Mouse (Mus musculus) heart, postnatal 0 days (tissue): ENCODE measurements around the gene Itpr2. TPM values are rescaled to one million over a fixed set of nuclear protein-coding genes. Genes with fewer than 3 reads are reported as not detected.

Experiments
- ATAC-seq: fragments of 200-750 bp; cut with Nextera tagmentation; 2 replicates; pipeline ENCODE4 v1.8.0; 2017; ENCODE audit warnings: low read depth, moderate number of reproducible peaks, moderate library complexity; ENCODE audit not compliant: insufficient read depth
- DNase-seq: peaks from one replicate; pipeline ENCODE4 v3.0.0-alpha.2; 2016; ENCODE audit warnings: low spot score
- H3K27ac ChIP-seq: fragments of 300-500 bp; sonication (generic); 2 replicates; pipeline ENCODE4 v1.5.1; 2014; ENCODE audit warnings: low read depth, mild to moderate bottlenecking
- H3K27me3 ChIP-seq: fragments of 300-500 bp; sonication (generic); 2 replicates; pipeline ENCODE4 v1.6.1; 2014; ENCODE audit warnings: low read length, mixed read lengths; ENCODE audit not compliant: control insufficient read depth, insufficient read depth
- H3K36me3 ChIP-seq: fragments of 300-500 bp; sonication (generic); replicated peaks from 2 replicates; pipeline ENCODE4 v1.6.1; 2014; ENCODE audit warnings: low read length, mixed read lengths; ENCODE audit not compliant: control insufficient read depth, insufficient read depth
- H3K4me1 ChIP-seq: fragments of 300-500 bp; sonication (generic); 2 replicates; pipeline ENCODE4 v1.6.1; 2014; ENCODE audit warnings: antibody characterized with exemption; ENCODE audit not compliant: control insufficient read depth, insufficient read depth
- H3K4me2 ChIP-seq: fragments of 300-500 bp; sonication (generic); 2 replicates; pipeline ENCODE4 v1.6.1; 2014; ENCODE audit warnings: low read depth, mild to moderate bottlenecking, low read length, moderate library complexity
- H3K4me3 ChIP-seq: fragments of 300-500 bp; sonication (generic); 2 replicates; pipeline ENCODE4 v1.5.1; 2014; ENCODE audit warnings: low read depth, low read length
- H3K9ac ChIP-seq: fragments of 300-500 bp; sonication (generic); replicated peaks from 2 replicates; pipeline ENCODE4 v1.6.1; 2014; ENCODE audit warnings: low read depth, low read length, mixed read lengths
- H3K9me3 ChIP-seq: fragments of 300-500 bp; sonication (generic); replicated peaks from 2 replicates; pipeline ENCODE4 v1.6.1; 2016; ENCODE audit warnings: low read length; ENCODE audit not compliant: control insufficient read depth
- CTCF ChIP-seq: IDR thresholded peaks from 2 replicates; pipeline ENCODE4 v1.5.1; 2016; ENCODE audit warnings: antibody characterized with exemption, control low read depth, low read depth
- EP300 ChIP-seq: IDR thresholded peaks from 2 replicates; pipeline ENCODE4 v1.6.1; 2016; ENCODE audit warnings: antibody characterized with exemption, low read depth
- WGBS: fragments of 180-500 bp; shearing (Covaris S2); extraction: QIAGEN DNeasy Blood & Tissue Kit; methylation state at CpG from one replicate; pipeline ENCODE4 v1.1.7; 2014; 5-methylcytosine and 5-hydroxymethylcytosine counted together
- polyA plus RNA-seq: library from polyadenylated mRNA; unstranded; fragments of >200 nt; fragmentation: Nextera tagmentation; extraction: Ambion mirVana; gene quantifications from 2 replicates; pipeline ENCODE4 v1.2.1, GENCODE M21; 2015
- total RNA-seq: library from RNA; depleted of rRNA; stranded (reverse); fragments of >200 nt; gene quantifications from 2 replicates; pipeline ENCODE4 v1.2.3, GENCODE M21; 2014; ENCODE audit warnings: low replicate concordance

Gene Itpr2
- total and polyA plus RNA-seq, 2 experiments from 2014 or later: 26.5 to 59.5 TPM

DNA sequence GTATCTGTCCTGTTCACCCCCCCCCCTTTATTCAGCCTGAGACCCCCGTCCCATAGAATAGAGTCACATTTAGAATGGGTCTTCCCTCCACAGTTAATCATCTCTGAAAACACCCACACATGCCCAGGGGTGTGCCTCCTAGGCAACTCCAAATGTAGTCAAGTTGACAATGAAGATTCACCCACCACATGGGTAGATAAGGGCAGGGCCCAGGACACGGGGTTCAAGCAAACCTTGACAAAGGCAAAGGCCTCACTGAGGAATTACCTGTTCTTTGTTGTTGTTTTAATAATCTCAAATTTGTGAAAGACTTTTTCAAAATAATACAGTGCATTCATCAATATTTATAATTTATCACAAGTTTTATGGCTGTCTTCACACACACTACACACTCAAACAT, 2.4 kb upstream of the Itpr2 start:
- H3K4me3 ChIP-seq: no peak overlapping the region
- no peak overlapping the region for H3K4me2 ChIP-seq
- H3K27me3 ChIP-seq: no peaks in the 10 kb centered on the region
- DNase-seq (no peak), ATAC-seq (no peak)
- H3K27ac ChIP-seq: no peak overlapping the region
- H3K4me1 ChIP-seq: peaks cover 15% of the 10 kb centered on the region
- no peaks in the 10 kb centered on the region for H3K36me3 ChIP-seq
- no peaks in the 10 kb centered on the region for H3K9me3 ChIP-seq
- no peak overlapping the region for H3K9ac ChIP-seq
- 74% methylated on average over 2 of the region's 2 CpGs for WGBS
- TF ChIP-seq CTCF (no peak), EP300 (no peak)

DNA sequence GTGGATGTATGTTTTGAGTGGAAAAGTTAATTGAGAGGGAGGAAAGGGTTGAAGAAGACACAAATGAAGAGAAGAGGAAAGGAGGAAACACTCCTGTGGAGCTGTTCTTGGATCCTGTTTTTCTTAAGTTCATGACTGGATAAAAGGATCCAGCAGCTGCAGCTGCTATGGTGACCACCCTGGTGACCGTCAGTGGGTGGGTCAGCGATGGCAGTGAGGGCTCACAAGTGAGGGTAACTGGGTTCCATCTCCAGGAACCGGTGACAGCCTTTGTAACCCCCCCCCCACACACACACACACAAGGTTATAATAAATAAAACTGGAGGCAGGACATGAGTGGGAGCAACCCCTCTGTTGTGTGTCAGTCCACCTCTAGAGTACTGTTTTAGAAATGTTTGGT, 833 bp upstream of the Itpr2 start:
- TF ChIP-seq EP300 (no peak), CTCF (no peak)
- no peaks in the 10 kb centered on the region for H3K27me3 ChIP-seq
- DNase-seq (no peak), ATAC-seq (no peak)
- no peaks in the 10 kb centered on the region for H3K36me3 ChIP-seq
- WGBS: 25% methylated on average over 3 of the region's 3 CpGs
- H3K4me1 ChIP-seq: peaks cover 18% of the 10 kb centered on the region
- peak overlapping the region; percentile 96 for H3K4me2 ChIP-seq
- H3K9ac ChIP-seq: peak overlapping the region; percentile 82
- peak overlapping the region; percentile 82 for H3K4me3 ChIP-seq
- peak overlapping the region; percentile 92; the same call in 1 of the 2 replicates for H3K27ac ChIP-seq
- no peaks in the 10 kb centered on the region for H3K9me3 ChIP-seq

DNA sequence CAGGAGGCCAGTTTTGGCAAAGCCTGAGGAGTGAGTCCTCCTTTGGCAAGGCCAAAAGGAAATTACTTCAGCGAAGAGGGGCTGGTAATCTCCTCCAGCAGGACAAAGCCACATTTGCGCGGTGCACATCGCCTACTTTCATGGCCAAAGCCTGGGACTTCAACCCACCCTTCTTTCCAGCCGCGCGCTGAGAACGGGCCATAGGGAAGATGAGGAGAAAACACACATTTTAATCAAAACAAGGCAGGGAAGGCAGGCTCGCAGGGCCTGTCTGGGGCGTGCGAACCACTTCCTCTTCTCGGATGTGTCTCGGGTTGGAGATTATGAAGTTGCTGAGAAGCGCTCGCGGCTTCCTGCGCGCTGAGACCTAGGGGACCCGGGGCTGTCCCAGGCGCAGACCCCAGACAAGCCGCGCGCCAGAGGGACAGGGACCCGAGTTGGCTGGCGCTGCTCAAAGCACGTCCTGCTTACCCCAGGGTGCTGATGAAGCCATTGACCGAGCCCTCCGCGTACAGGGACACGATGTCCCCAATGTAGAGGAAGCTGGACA, 632 bp downstream of the Itpr2 start:
- peaks cover 18% of the 10 kb centered on the region for H3K4me1 ChIP-seq
- no peaks in the 10 kb centered on the region for H3K36me3 ChIP-seq
- ATAC-seq: peak; percentile 33; the same call in 1 of the 2 replicates
- no peaks in the 10 kb centered on the region for H3K27me3 ChIP-seq
- H3K4me3 ChIP-seq: peak overlapping the region; percentile 82
- no peak for TF ChIP-seq CTCF
- TF ChIP-seq EP300: no peak
- peak overlapping the region; percentile 96 for H3K4me2 ChIP-seq
- H3K27ac ChIP-seq: peak overlapping the region; percentile 92
- H3K9ac ChIP-seq: peak overlapping the region; percentile 82
- H3K9me3 ChIP-seq: no peaks in the 10 kb centered on the region
- WGBS: under 1% methylated on average over 30 of the region's 30 CpGs
- peak; percentile 65 for DNase-seq

DNA sequence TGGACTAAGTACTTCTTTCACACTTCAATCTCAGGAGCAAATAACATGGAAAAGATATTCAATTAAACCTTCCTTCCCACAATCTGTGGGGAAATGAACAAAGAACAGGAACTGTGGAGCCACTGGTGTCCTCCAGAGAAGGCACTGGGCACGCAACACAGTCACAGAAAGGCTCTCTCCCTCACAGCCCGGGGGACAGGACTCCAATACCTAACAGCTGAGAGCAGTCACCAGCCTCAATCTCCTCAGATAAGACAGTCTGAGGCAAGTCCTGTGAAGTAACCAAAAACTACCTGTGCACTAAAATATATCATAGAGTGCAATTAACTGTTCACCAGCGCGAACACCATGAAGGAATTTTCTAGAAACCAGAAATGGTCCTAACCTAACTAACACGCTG, 1.3 kb downstream of the Itpr2 start:
- no peak for DNase-seq
- peaks cover 18% of the 10 kb centered on the region for H3K4me1 ChIP-seq
- no peak for TF ChIP-seq CTCF

DNA sequence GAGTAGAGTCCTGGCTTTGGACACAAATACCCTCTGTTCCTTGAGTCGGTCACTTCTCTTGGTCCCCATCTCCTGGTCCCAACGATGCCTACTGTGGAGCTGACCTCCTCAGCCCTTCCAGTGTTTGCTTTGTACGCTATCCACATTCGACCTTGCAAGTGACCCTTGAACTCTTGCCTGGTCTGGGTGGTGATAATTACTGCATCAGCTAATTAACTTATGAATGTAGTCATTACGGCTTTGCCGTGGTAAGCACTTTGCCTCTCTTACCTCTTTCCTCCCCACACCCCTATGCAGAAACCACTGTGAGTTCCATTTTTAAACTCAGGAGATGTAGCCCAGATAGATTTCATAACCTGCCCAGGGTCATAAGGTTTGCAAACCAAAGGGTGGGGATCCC, 1.8 kb downstream of the Itpr2 start:
- Histone ChIP-seq H3K27me3 (no peaks in the 10 kb centered on the region), H3K36me3 (no peaks in the 10 kb centered on the region), H3K4me3 (peak overlapping the region; percentile 82), H3K9me3 (no peaks in the 10 kb centered on the region), H3K27ac (peak overlapping the region; percentile 92; the same call in 1 of the 2 replicates), H3K4me2 (peak overlapping the region; percentile 96), H3K9ac (peak overlapping the region; percentile 82; the same call in 1 of the 2 replicates), H3K4me1 (peaks cover 18% of the 10 kb centered on the region)
- DNase-seq (no peak), ATAC-seq (no peak)
- TF ChIP-seq EP300 (no peak), CTCF (no peak)
- WGBS: 54% methylated on average over 6 of the region's 6 CpGs

More for the DNA sequence above, 1.3 kb downstream of the Itpr2 start:
- Histone ChIP-seq H3K27ac (peak overlapping the region; percentile 92), H3K9me3 (no peaks in the 10 kb centered on the region), H3K9ac (peak overlapping the region; percentile 82), H3K4me3 (peak overlapping the region; percentile 82), H3K27me3 (no peaks in the 10 kb centered on the region), H3K4me2 (peak overlapping the region; percentile 96), H3K36me3 (no peaks in the 10 kb centered on the region)
- no peak for ATAC-seq
- 29% methylated on average over 5 of the region's 5 CpGs for WGBS

DNA sequence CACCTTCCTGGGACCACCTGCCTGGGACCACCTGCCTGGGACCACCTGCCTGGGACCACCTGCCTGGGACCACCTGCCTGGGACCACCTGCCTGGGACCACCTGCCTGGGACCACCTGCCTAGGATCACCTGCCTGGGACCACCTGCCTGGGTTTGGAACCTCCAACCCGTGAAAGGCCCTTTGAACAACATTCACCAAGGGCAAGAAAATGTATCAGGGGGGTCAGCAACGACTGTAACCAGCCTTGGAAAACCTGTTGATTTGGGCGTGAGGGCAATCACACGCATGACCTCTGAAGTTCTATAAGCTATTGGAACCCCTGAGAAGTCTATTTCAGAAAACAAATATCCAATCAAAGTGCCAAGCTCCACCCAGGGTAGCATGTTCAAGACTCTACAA, 2.5 kb downstream of the Itpr2 start:
- no peak overlapping the region for H3K27ac ChIP-seq
- H3K9me3 ChIP-seq: no peaks in the 10 kb centered on the region
- no peaks in the 10 kb centered on the region for H3K36me3 ChIP-seq
- H3K4me1 ChIP-seq: peaks cover 18% of the 10 kb centered on the region
- H3K9ac ChIP-seq: no peak overlapping the region
- DNase-seq (no peak), ATAC-seq (no peak)
- peak overlapping the region; percentile 96 for H3K4me2 ChIP-seq
- H3K27me3 ChIP-seq: no peaks in the 10 kb centered on the region
- 86% methylated on average over 4 of the region's 4 CpGs for WGBS
- TF ChIP-seq EP300 (no peak), CTCF (no peak)
- H3K4me3 ChIP-seq: no peak overlapping the region
